In genomic region chr6:114874138-114874928, GRCm38 (mm10) we compare ENCODE assay signal across 8 mouse cellular contexts.
DNase-seq lines count a peak whose midpoint lies in the region; ATAC-seq and TF ChIP-seq lines count a peak whose summit lies in the region.

No protein-coding gene starts in this region.

- H3K4me3 ChIP-seq in spleen, adult 2 months (ENCODE audit: extremely low read depth, insufficient read depth, insufficient read length) = peak overlapping the region; percentile 68
- H3K4me3 ChIP-seq in heart, postnatal 0 days (ENCODE audit: low read depth, low read length) = peak overlapping the region; percentile 55
- H3K4me3 ChIP-seq in midbrain, embryonic 16.5 days (ENCODE audit: low read depth, low read length) = peak overlapping the region; percentile 21

- H3K27ac ChIP-seq in spleen, adult 2 months (ENCODE audit: insufficient read depth, low read length) = peak overlapping the region; percentile 92
- H3K27ac ChIP-seq in heart, postnatal 0 days (ENCODE audit: low read depth) = peak overlapping the region; percentile 97
- H3K27ac ChIP-seq in midbrain, embryonic 16.5 days (ENCODE audit: low read length) = peak overlapping the region; percentile 89

- no peak for TF ChIP-seq CTCF in spleen, adult 2 months (IDR thresholded peaks at IDR 0.05; ENCODE audit: extremely low read depth, insufficient read depth, insufficient read length, insufficient replicate concordance)
- 0 out of 2 replicates have a peak, but pooled peaks have one; percentile 8 for TF ChIP-seq CTCF in heart, postnatal 0 days (IDR thresholded peaks at IDR 0.05; ENCODE audit: low read depth)

- peaks cover 35% of the 10 kb centered on the region; the same call in 1 of the 2 replicates for H3K4me1 ChIP-seq in spleen, adult 2 months (ENCODE audit: control insufficient read depth, insufficient read depth, insufficient read length)
- H3K4me1 ChIP-seq in heart, postnatal 0 days (ENCODE audit: control insufficient read depth, insufficient read depth) = peaks cover 62% of the 10 kb centered on the region
- H3K4me1 ChIP-seq in midbrain, embryonic 16.5 days (ENCODE audit: control insufficient read depth, insufficient read depth, low read length) = peaks cover 47% of the 10 kb centered on the region

- no peak for DNase-seq in spleen, adult 2 months (ENCODE audit: low read depth in 1 of 2, low spot score in 2 of 2)
- no peak for DNase-seq in spleen, postnatal 14 days (ENCODE audit: low spot score in 2 of 2)
- peak; percentile 87 for DNase-seq in embryo, embryonic 10 days (ENCODE audit: low spot score)
- peak; percentile 34 for DNase-seq in heart, postnatal 0 days (ENCODE audit: low spot score)
- peak; percentile 54 to 69 for DNase-seq in kidney, postnatal 4 days
- peak; percentile 61 for DNase-seq in thymus, postnatal 4 days
- DNase-seq in frontal cortex, postnatal 25 days (ENCODE audit: low spot score in 2 of 2) = no peak

- TF ChIP-seq EP300 in heart, postnatal 0 days (IDR thresholded peaks at IDR 0.05; ENCODE audit: low read depth) = no peak

- WGBS in spleen, adult 2 months = 6% methylated on average over 19 of the region's 19 CpGs
- WGBS in heart, postnatal 0 days = 10% methylated on average over 19 of the region's 19 CpGs
- 8% methylated on average over 19 of the region's 19 CpGs for WGBS in midbrain, embryonic 16.5 days

- no peak for TF ChIP-seq POLR2A in spleen, adult 2 months (IDR thresholded peaks at IDR 0.05; ENCODE audit: low read depth, low read length)

- no peaks in the 10 kb centered on the region for H3K9me3 ChIP-seq in heart, postnatal 0 days (replicated peaks; ENCODE audit: control insufficient read depth, low read length)
- no peaks in the 10 kb centered on the region for H3K9me3 ChIP-seq in midbrain, embryonic 16.5 days (replicated peaks; ENCODE audit: control insufficient read depth, low read length, poor library complexity, severe bottlenecking)

- ATAC-seq in heart, postnatal 0 days (ENCODE audit: insufficient read depth, low read depth) = peak; percentile 5; the same call in 1 of the 2 replicates
- peak; percentile 50 for ATAC-seq in midbrain, embryonic 16.5 days

- peak overlapping the region; percentile 58 for H3K9ac ChIP-seq in heart, postnatal 0 days (replicated peaks; ENCODE audit: low read depth, low read length)
- peak overlapping the region; percentile 47 for H3K9ac ChIP-seq in midbrain, embryonic 16.5 days (ENCODE audit: low read depth, low read length)

- H3K4me2 ChIP-seq in heart, postnatal 0 days (ENCODE audit: low read depth, low read length) = peak overlapping the region; percentile 88
- H3K4me2 ChIP-seq in midbrain, embryonic 16.5 days (ENCODE audit: low read length) = peak overlapping the region; percentile 50

- H3K27me3 ChIP-seq in spleen, adult 2 months (ENCODE audit: control insufficient read depth, insufficient read depth, low read length) = no peaks in the 10 kb centered on the region
- H3K27me3 ChIP-seq in heart, postnatal 0 days (ENCODE audit: control insufficient read depth, insufficient read depth, low read length) = no peaks in the 10 kb centered on the region
- no peaks in the 10 kb centered on the region for H3K27me3 ChIP-seq in midbrain, embryonic 16.5 days (ENCODE audit: control insufficient read depth, insufficient read depth, low read depth, low read length)

- no peaks in the 10 kb centered on the region for H3K36me3 ChIP-seq in spleen, adult 2 months (ENCODE audit: control insufficient read depth, insufficient read depth, low read length)
- H3K36me3 ChIP-seq in heart, postnatal 0 days (replicated peaks; ENCODE audit: control insufficient read depth, insufficient read depth, low read length) = peaks cover 8% of the 10 kb centered on the region; the same call in 1 of the 2 replicates
- no peaks in the 10 kb centered on the region for H3K36me3 ChIP-seq in midbrain, embryonic 16.5 days (ENCODE audit: control insufficient read depth, insufficient read depth, low read length)

Comparison
In these comparisons a context has a peak if more than half of its experiments do, and no peak if none do; other contexts are left out.
1. DNase-seq: peak in embryo, embryonic 10 days (single experiment), heart, postnatal 0 days (single experiment), kidney, postnatal 4 days (2 of 2) and thymus, postnatal 4 days (single experiment); none in spleen, adult 2 months (0 of 2), spleen, postnatal 14 days (0 of 2) and frontal cortex, postnatal 25 days (0 of 2).
2. Peak in every context shown above with its lines, with median percentiles within 50 percentile points of each other: H3K27ac ChIP-seq and H3K4me3 ChIP-seq.